Mouse (Mus musculus): ENCODE measurements around the gene Ccdc85b. TPM values are rescaled to one million over a fixed set of nuclear protein-coding genes. Genes with fewer than 3 reads are reported as not detected.

Ccdc85b gene
- polyA plus RNA-seq (2014; fragmentation: Illumina TruSeq; extraction: RNeasy Lipid Tissue Mini Kit (QIAGEN cat#74804); ENCODE audit: insufficient read depth, low read depth, low replicate concordance), result 15.3 TPM

GRCm38 (mm10) chr19:5457746-5458442 lies at the start of gene Ccdc85b:
TSS of gene Ccdc85b (minus strand) at chr19:5457894.

DNA sequence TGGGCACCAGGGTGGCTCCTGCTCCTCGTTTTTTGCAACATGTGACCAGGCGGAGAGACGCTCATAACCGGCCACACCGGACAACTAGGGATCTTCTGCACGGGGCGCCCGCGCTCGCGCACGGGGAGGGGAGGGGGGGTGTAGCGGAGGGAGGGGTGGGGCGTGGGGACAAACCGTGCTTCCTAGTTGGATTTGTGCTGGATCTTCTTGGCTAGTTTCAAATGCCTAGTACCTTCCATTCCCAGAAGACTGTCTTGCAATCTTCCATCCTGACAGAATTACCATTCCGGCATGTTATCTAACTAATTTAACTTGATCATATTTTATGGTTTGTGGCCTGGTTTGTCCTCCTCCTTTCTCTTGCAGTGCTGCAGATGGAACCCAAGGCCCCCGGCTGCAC lies 46.0 kb upstream of the Ccdc85b start, which contains the start of gene 1700020D05Rik:
Gene 1700020D05Rik (minus strand): TSS at position 101 of the 400 bp plus-strand sequence.

DNA sequence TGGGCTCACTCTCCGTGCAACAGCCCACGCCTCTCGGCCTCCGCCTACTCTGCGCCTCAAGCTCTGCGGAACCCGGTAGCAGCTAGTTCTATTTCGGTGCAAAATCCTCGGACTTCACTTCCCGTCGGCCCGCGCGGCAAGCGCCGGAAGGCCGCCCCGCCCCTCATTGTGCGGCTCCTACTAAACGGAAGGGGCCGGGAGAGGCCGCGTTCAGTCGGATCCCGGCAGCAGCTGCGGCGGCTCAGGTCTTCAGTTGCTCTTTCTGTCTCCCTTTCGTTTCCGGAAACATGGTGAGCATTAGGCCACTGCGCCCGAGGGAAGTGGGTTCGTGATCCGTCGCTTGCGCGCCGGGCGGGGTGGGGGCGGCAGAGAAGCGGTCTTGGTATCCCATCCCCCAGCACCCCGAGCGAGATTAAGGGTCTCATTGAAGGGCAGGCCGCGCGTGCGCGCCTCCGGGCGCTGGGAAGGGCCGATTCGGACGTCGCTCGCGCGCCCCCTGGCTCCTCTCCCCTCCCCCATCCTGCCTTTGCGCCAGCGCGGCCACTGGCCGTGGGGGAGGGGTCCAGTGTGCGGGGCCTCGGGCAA lies 32.7 kb upstream of the Ccdc85b start, which contains the start of gene Cfl1:
Gene Cfl1 (plus strand): TSS at position 143 of the 585 bp plus-strand sequence.

DNA sequence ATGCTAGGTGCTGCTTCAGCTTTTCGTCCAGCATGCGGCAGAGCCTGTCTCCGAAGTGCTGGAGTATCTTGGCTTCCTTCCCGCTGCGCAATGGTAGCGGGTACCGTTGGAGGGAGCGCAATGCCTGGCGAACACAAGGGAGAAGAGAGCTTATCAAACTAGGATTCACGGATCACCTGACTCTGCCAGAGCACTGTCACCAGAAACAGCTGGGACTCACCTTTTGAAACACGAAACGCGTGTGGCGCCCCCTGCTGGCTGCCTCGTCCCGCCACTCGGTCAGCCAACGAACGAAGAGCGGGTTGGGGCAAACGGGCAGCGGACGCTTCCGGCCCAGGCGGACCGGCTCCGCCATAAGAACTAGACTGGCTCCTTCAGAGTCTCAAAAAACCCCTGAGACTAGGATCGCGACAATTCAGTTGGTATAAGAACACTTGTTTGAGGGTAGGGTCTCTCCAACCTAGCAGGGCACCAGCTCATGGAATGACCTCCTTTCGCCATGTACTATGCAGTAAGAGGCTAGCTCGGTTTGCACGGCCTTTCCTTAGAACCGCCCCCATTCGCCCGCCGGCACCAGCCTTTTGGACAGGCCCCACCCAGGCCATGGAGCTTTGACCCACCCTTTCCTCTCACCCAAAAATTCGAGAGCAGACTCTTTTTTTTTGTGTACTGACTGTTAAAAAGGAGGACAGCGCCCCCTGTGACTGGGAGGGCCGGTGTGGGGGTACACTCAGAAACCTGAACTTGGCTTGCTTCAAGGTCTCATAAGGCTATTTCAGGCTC lies 30.3 kb upstream of the Ccdc85b start, which contains the start of gene Mus81:
Gene Mus81 (minus strand): TSS at position 635 of the 783 bp plus-strand sequence.

DNA sequence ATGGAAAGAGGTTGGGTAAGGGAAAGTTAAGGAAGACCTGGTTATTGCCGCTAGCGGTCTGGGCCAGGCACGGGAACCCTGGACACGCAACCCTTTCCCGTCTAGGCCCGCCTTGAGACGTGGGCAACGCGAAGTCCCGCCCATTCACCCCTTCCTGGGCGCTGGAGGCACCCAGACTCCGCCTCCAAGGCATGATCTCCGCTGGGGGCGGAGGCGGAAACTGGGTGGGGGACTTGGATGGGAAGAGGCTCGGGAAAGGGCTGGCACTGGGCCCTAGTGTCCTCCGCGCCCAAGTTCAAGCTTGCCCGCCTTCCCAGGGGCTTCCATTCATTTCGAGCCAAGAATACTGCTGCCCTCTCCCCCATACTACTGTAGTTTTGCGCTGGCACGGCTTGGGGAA lies 16.0 kb upstream of the Ccdc85b start, which contains the start of gene Efemp2:
Gene Efemp2 (plus strand): TSS at position 235 of the 400 bp plus-strand sequence.

GRCm38 (mm10) chr19:5468374-5468773 lies 10.7 kb upstream of the Ccdc85b start, which contains the start of gene Ctsw:
TSS of gene Ctsw (minus strand) at chr19:5468507.

GRCm38 (mm10) chr19:5460465-5460911 lies 2.8 kb upstream of the Ccdc85b start, which contains the start of gene Fibp:
TSS of gene Fibp (plus strand) at chr19:5460615.

GRCm38 (mm10) chr19:5447515-5448353 lies 10.0 kb downstream of the Ccdc85b start, which contains the start of gene Fosl1:
TSS of gene Fosl1 (plus strand) at chr19:5447547.

DNA sequence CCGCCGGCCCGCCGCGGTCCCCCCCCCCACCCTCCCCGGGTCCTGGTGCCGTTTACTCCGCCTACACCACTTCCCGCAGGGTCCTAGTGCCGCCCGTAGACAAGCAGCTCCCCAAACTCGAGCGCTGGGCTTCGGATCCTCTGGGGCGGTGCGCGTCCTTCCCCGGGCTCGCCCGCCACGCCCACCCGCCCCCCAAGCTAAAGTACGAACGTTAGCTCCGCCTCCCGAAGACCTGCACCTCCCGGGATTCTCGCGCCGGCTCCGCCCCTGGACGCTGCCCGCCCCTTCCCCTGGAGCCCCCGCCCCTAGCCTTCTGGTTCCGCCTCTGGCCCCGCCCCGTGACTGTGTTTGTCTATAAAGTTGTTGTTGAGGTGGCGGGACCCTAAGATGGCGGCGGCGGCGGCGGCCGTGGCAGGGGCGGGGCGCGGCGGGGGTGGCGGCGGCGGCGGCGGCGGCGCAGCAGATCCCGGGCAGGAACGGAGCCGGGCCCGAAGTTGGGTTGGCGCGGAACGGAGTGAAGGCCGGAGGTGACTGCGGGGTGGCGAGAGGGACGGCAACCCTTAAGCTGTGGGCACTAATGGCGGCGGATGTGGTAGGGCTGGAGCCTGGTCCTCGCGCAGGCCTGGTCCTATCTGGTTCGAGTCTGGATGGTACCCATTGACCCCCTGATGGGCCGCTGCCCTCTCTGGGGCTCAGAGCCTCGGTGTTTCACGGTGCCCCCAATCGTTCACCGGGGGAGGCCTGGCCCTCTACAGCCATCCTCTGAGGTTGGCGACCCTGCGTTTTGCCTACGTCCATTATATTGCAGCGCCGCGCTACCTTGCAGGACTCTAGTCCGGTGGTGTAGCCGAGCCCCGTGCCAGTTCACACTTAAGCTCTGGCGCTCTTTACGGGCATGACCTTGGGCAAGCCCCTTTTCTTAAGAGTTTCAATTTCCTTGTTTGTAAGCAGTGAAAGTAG lies 32.6 kb downstream of the Ccdc85b start, which contains the start of the genes Drap1 and AI837181:
Gene Drap1 (minus strand): TSS at position 198 of the 960 bp plus-strand sequence.
Gene AI837181 (plus strand): TSS at position 363 of the 960 bp plus-strand sequence.

Other genes with a start within 250 kb of the Ccdc85b start
- 9.4 TPM for gene Pacs1, start 184.8 kb downstream of the Ccdc85b start, polyA plus RNA-seq (2014; fragmentation: Illumina TruSeq; extraction: RNeasy Lipid Tissue Mini Kit (QIAGEN cat#74804); ENCODE audit: insufficient read depth, low read depth, low replicate concordance)
- gene Sf3b2, start 162.4 kb downstream of the Ccdc85b start, polyA plus RNA-seq (2014; fragmentation: Illumina TruSeq; extraction: RNeasy Lipid Tissue Mini Kit (QIAGEN cat#74804); ENCODE audit: insufficient read depth, low read depth, low replicate concordance), result 93.1 TPM
- gene Gal3st3, start 159.6 kb downstream of the Ccdc85b start, polyA plus RNA-seq (2014; fragmentation: Illumina TruSeq; extraction: RNeasy Lipid Tissue Mini Kit (QIAGEN cat#74804); ENCODE audit: insufficient read depth, low read depth, low replicate concordance), result 0.28 TPM
- gene Catsper1, start 122.2 kb downstream of the Ccdc85b start, polyA plus RNA-seq (2014; fragmentation: Illumina TruSeq; extraction: RNeasy Lipid Tissue Mini Kit (QIAGEN cat#74804); ENCODE audit: insufficient read depth, low read depth, low replicate concordance), result not detected
- 2.3 TPM for gene Cst6, start 108.3 kb downstream of the Ccdc85b start, polyA plus RNA-seq (2014; fragmentation: Illumina TruSeq; extraction: RNeasy Lipid Tissue Mini Kit (QIAGEN cat#74804); ENCODE audit: insufficient read depth, low read depth, low replicate concordance)
- 13.4 TPM for gene Eif1ad, start 91.2 kb downstream of the Ccdc85b start, polyA plus RNA-seq (2014; fragmentation: Illumina TruSeq; extraction: RNeasy Lipid Tissue Mini Kit (QIAGEN cat#74804); ENCODE audit: insufficient read depth, low read depth, low replicate concordance)
- gene Banf1, start 90.7 kb downstream of the Ccdc85b start, polyA plus RNA-seq (2014; fragmentation: Illumina TruSeq; extraction: RNeasy Lipid Tissue Mini Kit (QIAGEN cat#74804); ENCODE audit: insufficient read depth, low read depth, low replicate concordance), result 139 TPM
- gene Sart1, start 69.2 kb downstream of the Ccdc85b start, polyA plus RNA-seq (2014; fragmentation: Illumina TruSeq; extraction: RNeasy Lipid Tissue Mini Kit (QIAGEN cat#74804); ENCODE audit: insufficient read depth, low read depth, low replicate concordance), result 63.0 TPM
- gene Tsga10ip, start 55.4 kb downstream of the Ccdc85b start, polyA plus RNA-seq (2014; fragmentation: Illumina TruSeq; extraction: RNeasy Lipid Tissue Mini Kit (QIAGEN cat#74804); ENCODE audit: insufficient read depth, low read depth, low replicate concordance), result not detected
- 391 TPM for gene Drap1, start 32.9 kb downstream of the Ccdc85b start, polyA plus RNA-seq (2014; fragmentation: Illumina TruSeq; extraction: RNeasy Lipid Tissue Mini Kit (QIAGEN cat#74804); ENCODE audit: insufficient read depth, low read depth, low replicate concordance)
- 34.1 TPM for gene AI837181, start 32.8 kb downstream of the Ccdc85b start, polyA plus RNA-seq (2014; fragmentation: Illumina TruSeq; extraction: RNeasy Lipid Tissue Mini Kit (QIAGEN cat#74804); ENCODE audit: insufficient read depth, low read depth, low replicate concordance)
- 0.17 TPM for gene Fosl1, start 10.3 kb downstream of the Ccdc85b start, polyA plus RNA-seq (2014; fragmentation: Illumina TruSeq; extraction: RNeasy Lipid Tissue Mini Kit (QIAGEN cat#74804); ENCODE audit: insufficient read depth, low read depth, low replicate concordance)
- 62.7 TPM for gene Fibp, start 2.7 kb upstream of the Ccdc85b start, polyA plus RNA-seq (2014; fragmentation: Illumina TruSeq; extraction: RNeasy Lipid Tissue Mini Kit (QIAGEN cat#74804); ENCODE audit: insufficient read depth, low read depth, low replicate concordance)
- 9.0 TPM for gene Ctsw, start 10.6 kb upstream of the Ccdc85b start, polyA plus RNA-seq (2014; fragmentation: Illumina TruSeq; extraction: RNeasy Lipid Tissue Mini Kit (QIAGEN cat#74804); ENCODE audit: insufficient read depth, low read depth, low replicate concordance)
- gene Efemp2, start 16.1 kb upstream of the Ccdc85b start, polyA plus RNA-seq (2014; fragmentation: Illumina TruSeq; extraction: RNeasy Lipid Tissue Mini Kit (QIAGEN cat#74804); ENCODE audit: insufficient read depth, low read depth, low replicate concordance), result 41.2 TPM
- gene Mus81, start 30.5 kb upstream of the Ccdc85b start, polyA plus RNA-seq (2014; fragmentation: Illumina TruSeq; extraction: RNeasy Lipid Tissue Mini Kit (QIAGEN cat#74804); ENCODE audit: insufficient read depth, low read depth, low replicate concordance), result 24.5 TPM
- gene Cfl1, start 32.6 kb upstream of the Ccdc85b start, polyA plus RNA-seq (2014; fragmentation: Illumina TruSeq; extraction: RNeasy Lipid Tissue Mini Kit (QIAGEN cat#74804); ENCODE audit: insufficient read depth, low read depth, low replicate concordance), result 601 TPM
- not detected for gene 1700020D05Rik, start 45.9 kb upstream of the Ccdc85b start, polyA plus RNA-seq (2014; fragmentation: Illumina TruSeq; extraction: RNeasy Lipid Tissue Mini Kit (QIAGEN cat#74804); ENCODE audit: insufficient read depth, low read depth, low replicate concordance)
- 5.9 TPM for gene Snx32, start 52.6 kb upstream of the Ccdc85b start, polyA plus RNA-seq (2014; fragmentation: Illumina TruSeq; extraction: RNeasy Lipid Tissue Mini Kit (QIAGEN cat#74804); ENCODE audit: insufficient read depth, low read depth, low replicate concordance)
- gene Ovol1, start 102.8 kb upstream of the Ccdc85b start, polyA plus RNA-seq (2014; fragmentation: Illumina TruSeq; extraction: RNeasy Lipid Tissue Mini Kit (QIAGEN cat#74804); ENCODE audit: insufficient read depth, low read depth, low replicate concordance), result 0.69 TPM
- gene Ap5b1, start 110.1 kb upstream of the Ccdc85b start, polyA plus RNA-seq (2014; fragmentation: Illumina TruSeq; extraction: RNeasy Lipid Tissue Mini Kit (QIAGEN cat#74804); ENCODE audit: insufficient read depth, low read depth, low replicate concordance), result 3.3 TPM
- 45.6 TPM for gene Rnaseh2c, start 144.0 kb upstream of the Ccdc85b start, polyA plus RNA-seq (2014; fragmentation: Illumina TruSeq; extraction: RNeasy Lipid Tissue Mini Kit (QIAGEN cat#74804); ENCODE audit: insufficient read depth, low read depth, low replicate concordance)
- gene Kat5, start 152.3 kb upstream of the Ccdc85b start, polyA plus RNA-seq (2014; fragmentation: Illumina TruSeq; extraction: RNeasy Lipid Tissue Mini Kit (QIAGEN cat#74804); ENCODE audit: insufficient read depth, low read depth, low replicate concordance), result 39.0 TPM
- 49.7 TPM for gene Rela, start 179.6 kb upstream of the Ccdc85b start, polyA plus RNA-seq (2014; fragmentation: Illumina TruSeq; extraction: RNeasy Lipid Tissue Mini Kit (QIAGEN cat#74804); ENCODE audit: insufficient read depth, low read depth, low replicate concordance)
- gene Sipa1, start 205.8 kb upstream of the Ccdc85b start, polyA plus RNA-seq (2014; fragmentation: Illumina TruSeq; extraction: RNeasy Lipid Tissue Mini Kit (QIAGEN cat#74804); ENCODE audit: insufficient read depth, low read depth, low replicate concordance), result 35.8 TPM
- gene Map3k11, start 230.8 kb upstream of the Ccdc85b start, polyA plus RNA-seq (2014; fragmentation: Illumina TruSeq; extraction: RNeasy Lipid Tissue Mini Kit (QIAGEN cat#74804); ENCODE audit: insufficient read depth, low read depth, low replicate concordance), result 39.2 TPM
- 19.6 TPM for gene Pcnx3, start 231.0 kb upstream of the Ccdc85b start, polyA plus RNA-seq (2014; fragmentation: Illumina TruSeq; extraction: RNeasy Lipid Tissue Mini Kit (QIAGEN cat#74804); ENCODE audit: insufficient read depth, low read depth, low replicate concordance)
- 0.92 TPM for gene Kcnk7, start 246.5 kb upstream of the Ccdc85b start, polyA plus RNA-seq (2014; fragmentation: Illumina TruSeq; extraction: RNeasy Lipid Tissue Mini Kit (QIAGEN cat#74804); ENCODE audit: insufficient read depth, low read depth, low replicate concordance)

Data from lung, adult 10 weeks (tissue).